21 mouse cellular contexts compared by ENCODE assay signal in the genomic region with DNA sequence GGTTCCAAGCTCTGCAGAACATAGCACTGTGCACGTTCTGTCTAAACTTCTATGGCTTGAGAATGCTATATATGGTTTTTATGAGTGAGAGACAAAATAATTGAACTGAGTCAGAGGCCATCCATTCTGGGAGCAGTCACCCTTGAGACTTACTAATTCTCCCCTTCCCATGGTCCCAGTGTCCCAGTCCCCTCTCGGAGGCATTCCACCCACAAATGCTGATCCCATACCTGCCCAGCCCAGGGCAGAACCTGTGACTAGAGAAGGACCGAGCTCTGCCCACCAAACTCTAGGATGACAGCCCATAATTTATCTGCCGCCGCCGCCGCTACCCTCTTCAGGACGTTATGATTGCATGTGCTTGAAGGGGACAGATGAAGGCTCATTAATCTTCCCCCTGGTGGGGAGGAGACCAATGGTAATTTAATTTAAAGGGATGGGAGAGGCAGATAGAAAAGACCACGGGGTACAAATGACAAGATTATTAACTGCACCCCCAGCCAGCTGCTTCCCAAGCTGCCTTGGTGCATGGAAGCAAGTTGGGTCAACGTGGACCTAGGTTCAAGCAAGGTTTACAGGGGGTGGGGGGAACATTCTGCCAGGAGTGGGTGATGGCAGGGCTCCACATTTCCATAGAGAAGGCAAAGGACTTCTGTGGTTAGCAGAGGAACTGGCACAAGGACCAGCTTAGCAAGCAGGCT. TPM values are rescaled to one million over a fixed set of nuclear protein-coding genes. Genes with fewer than 3 reads are reported as not detected.
DNase-seq lines count a peak whose midpoint lies in the region; ATAC-seq and TF ChIP-seq lines count a peak whose summit lies in the region.
"Had no signal": no experiment of that assay in that cellular context is flagged by ENCODE, and none has a peak within 500 bp of the region (broad histone marks: within the 10 kb centered on the region; RNA-seq: fewer than 3 reads in every experiment).

No protein-coding gene starts in this region.

- no peaks in the 10 kb centered on the region for H3K27me3 ChIP-seq in hindbrain, embryonic 11.5 days (ENCODE audit: control insufficient read depth, insufficient read depth, low read length)
- no peaks in the 10 kb centered on the region for H3K27me3 ChIP-seq in hindbrain, embryonic 14.5 days (ENCODE audit: control insufficient read depth, insufficient read depth, low read length)
- no peaks in the 10 kb centered on the region for H3K27me3 ChIP-seq in liver, adult 2 months (ENCODE audit: control insufficient read depth, insufficient read depth, low read length)
- peaks cover 6% of the 10 kb centered on the region; the same call in 1 of the 2 replicates for H3K27me3 ChIP-seq in liver, postnatal 0 days (ENCODE audit: insufficient read depth, low read length)
- H3K27me3 ChIP-seq: CH12.LX; embryonic facial prominence, embryonic 12.5 days; forebrain, embryonic 15.5 days; heart, embryonic 12.5 days; intestine, embryonic 15.5 days; Patski had no signal

- H3K4me1 ChIP-seq in hindbrain, embryonic 11.5 days (replicated peaks; ENCODE audit: control insufficient read depth, insufficient read depth, low read length) = no peaks in the 10 kb centered on the region
- H3K4me1 ChIP-seq in hindbrain, embryonic 14.5 days (replicated peaks; ENCODE audit: control insufficient read depth, insufficient read depth, low read length) = no peaks in the 10 kb centered on the region
- no peaks in the 10 kb centered on the region for H3K4me1 ChIP-seq in liver, adult 2 months (ENCODE audit: control insufficient read depth, insufficient read depth, low read length)
- no peaks in the 10 kb centered on the region for H3K4me1 ChIP-seq in liver, postnatal 0 days (ENCODE audit: insufficient read depth)
- H3K4me1 ChIP-seq: embryonic facial prominence, embryonic 12.5 days; forebrain, embryonic 15.5 days; heart, embryonic 12.5 days; intestine, embryonic 15.5 days had no signal

- TF ChIP-seq EP300 in liver, postnatal 0 days (IDR thresholded peaks at IDR 0.05; ENCODE audit: low read depth) = no peak

- H3K36me3 ChIP-seq in hindbrain, embryonic 11.5 days (ENCODE audit: control insufficient read depth, insufficient read depth, low read length) = no peaks in the 10 kb centered on the region
- H3K36me3 ChIP-seq in hindbrain, embryonic 14.5 days (replicated peaks; ENCODE audit: control insufficient read depth, insufficient read depth) = no peaks in the 10 kb centered on the region
- no peaks in the 10 kb centered on the region for H3K36me3 ChIP-seq in liver, adult 2 months (ENCODE audit: control insufficient read depth, insufficient read depth, low read length)
- H3K36me3 ChIP-seq in liver, postnatal 0 days (replicated peaks; ENCODE audit: insufficient read depth, low read length) = no peaks in the 10 kb centered on the region
- H3K36me3 ChIP-seq: embryonic facial prominence, embryonic 12.5 days; forebrain, embryonic 15.5 days; heart, embryonic 12.5 days; intestine, embryonic 15.5 days had no signal

- no peak overlapping the region for H3K4me2 ChIP-seq in hindbrain, embryonic 11.5 days (replicated peaks; ENCODE audit: low read depth, low read length)
- no peak overlapping the region for H3K4me2 ChIP-seq in hindbrain, embryonic 14.5 days (replicated peaks)
- no peak overlapping the region for H3K4me2 ChIP-seq in liver, postnatal 0 days (ENCODE audit: low read depth, low read length)
- H3K4me2 ChIP-seq: embryonic facial prominence, embryonic 12.5 days; forebrain, embryonic 15.5 days; heart, embryonic 12.5 days; intestine, embryonic 15.5 days had no signal

- no peak for TF ChIP-seq POLR2A in liver, adult 2 months (IDR thresholded peaks at IDR 0.05; ENCODE audit: extremely low read depth, insufficient read depth, low read length)

- TF ChIP-seq CTCF in liver, adult 2 months (IDR thresholded peaks at IDR 0.05; ENCODE audit: low read depth, low read length) = no peak
- no peak for TF ChIP-seq CTCF in liver, postnatal 0 days (IDR thresholded peaks at IDR 0.05; ENCODE audit: low read depth)

- ATAC-seq in hindbrain, embryonic 11.5 days (ENCODE audit: low FRiP score) = peak; percentile 60; the same call in 1 of the 2 replicates
- no peak; the same call in 1 of the 2 replicates for ATAC-seq in hindbrain, embryonic 14.5 days (ENCODE audit: low FRiP score)
- no peak for ATAC-seq in liver, postnatal 0 days
- ATAC-seq: activated CD4-positive, CD25-positive, alpha-beta regulatory T cell, adult 4 months; forebrain, embryonic 15.5 days; intestine, embryonic 15.5 days; Patski had no signal

- 55% methylated on average over 10 of the region's 10 CpGs for WGBS in hindbrain, embryonic 11.5 days
- 41% methylated on average over 10 of the region's 10 CpGs for WGBS in hindbrain, embryonic 14.5 days
- 82% methylated on average over 10 of the region's 10 CpGs for WGBS in liver, adult 2 months
- WGBS in liver, postnatal 0 days (ENCODE audit: insufficient replicate concordance) = 44% methylated on average over 10 of the region's 10 CpGs

- no peak overlapping the region for H3K27ac ChIP-seq in hindbrain, embryonic 11.5 days (ENCODE audit: low read depth, low read length)
- no peak overlapping the region for H3K27ac ChIP-seq in hindbrain, embryonic 14.5 days
- no peak overlapping the region for H3K27ac ChIP-seq in liver, adult 2 months (replicated peaks; ENCODE audit: insufficient read depth, low read depth, low read length)
- H3K27ac ChIP-seq in liver, postnatal 0 days (ENCODE audit: low read depth) = no peak overlapping the region
- H3K27ac ChIP-seq: embryonic facial prominence, embryonic 12.5 days; forebrain, embryonic 15.5 days; intestine, embryonic 15.5 days had no signal

- H3K79me2 ChIP-seq in liver, adult 2 months (ENCODE audit: control insufficient read depth, insufficient read depth, low read length) = no peaks in the 10 kb centered on the region

- H3K9me3 ChIP-seq in hindbrain, embryonic 11.5 days (ENCODE audit: control insufficient read depth, low read length) = no peaks in the 10 kb centered on the region
- no peaks in the 10 kb centered on the region for H3K9me3 ChIP-seq in hindbrain, embryonic 14.5 days (ENCODE audit: control insufficient read depth, low read length)
- no peaks in the 10 kb centered on the region for H3K9me3 ChIP-seq in liver, postnatal 0 days (ENCODE audit: low read length)
- H3K9me3 ChIP-seq: embryonic facial prominence, embryonic 12.5 days; forebrain, embryonic 15.5 days; heart, embryonic 12.5 days; intestine, embryonic 15.5 days had no signal

- DNase-seq in hindbrain, embryonic 11.5 days (ENCODE audit: low spot score) = peak; percentile 22
- no peak for DNase-seq in hindbrain, embryonic 14.5 days (ENCODE audit: low spot score)
- peak; percentile 23 for DNase-seq in liver, adult 2 months (ENCODE audit: extremely low read depth, low read depth, low spot score)
- DNase-seq in liver, postnatal 0 days = no peak
- peak; percentile 10 for DNase-seq in adipocyte (ENCODE audit: low spot score)
- peak; percentile 37 for DNase-seq in mesoderm, embryonic 11.5 days (ENCODE audit: low read depth, low spot score)
- DNase-seq in gastrocnemius, adult 8-10 months (ENCODE audit: low spot score in 2 of 2) = no peak
- no peak for DNase-seq in lung, adult 18-20 months
- DNase-seq: adrenal gland, adult 2 months; adrenal gland, postnatal 25 days; cerebellum, adult 18-20 months; cerebellum, postnatal 10 days; gastrocnemius, postnatal 14 days; heart, postnatal 36 days had no signal

- H3K9ac ChIP-seq in hindbrain, embryonic 11.5 days (ENCODE audit: low read depth, low read length) = no peak overlapping the region
- H3K9ac ChIP-seq in hindbrain, embryonic 14.5 days = no peak overlapping the region
- no peak overlapping the region for H3K9ac ChIP-seq in liver, adult 2 months (ENCODE audit: low read depth, low read length)
- H3K9ac ChIP-seq in liver, postnatal 0 days (replicated peaks) = no peak overlapping the region
- H3K9ac ChIP-seq: embryonic facial prominence, embryonic 12.5 days; forebrain, embryonic 15.5 days; heart, embryonic 12.5 days; intestine, embryonic 15.5 days had no signal

- no peak overlapping the region for H3K4me3 ChIP-seq in hindbrain, embryonic 11.5 days (ENCODE audit: low read depth, low read length)
- H3K4me3 ChIP-seq in hindbrain, embryonic 14.5 days (replicated peaks; ENCODE audit: low read length) = no peak overlapping the region
- no peak overlapping the region for H3K4me3 ChIP-seq in liver, adult 2 months (ENCODE audit: insufficient read depth, low read depth, low read length)
- no peak overlapping the region for H3K4me3 ChIP-seq in liver, postnatal 0 days (ENCODE audit: low read depth, low read length)
- H3K4me3 ChIP-seq: embryonic facial prominence, embryonic 12.5 days; forebrain, embryonic 15.5 days; heart, embryonic 12.5 days; intestine, embryonic 15.5 days had no signal

RNA-seq across cellular contexts. Expression of gene Hlx, which starts 40.1 kb away (rescaled TPM):
- polyA plus RNA-seq in hindbrain, embryonic 11.5 days (2014; fragmentation: Nextera tagmentation; extraction: Ambion mirVana) = 3.9 and 4.1 TPM in 2 replicates
- 2.0 and 2.8 TPM in 2 replicates for polyA plus RNA-seq in hindbrain, embryonic 14.5 days (2014; fragmentation: Nextera tagmentation; extraction: Ambion mirVana)
- total RNA-seq in liver, adult 2 months (2014; rRNA removed) = 1.1 and 2.3 TPM in 2 replicates
- polyA plus RNA-seq in liver, adult 2 months (2012; rRNA removed) = 6.1 and 7.3 TPM in 2 replicates
- polyA plus RNA-seq in liver, postnatal 0 days (2015; fragmentation: Nextera tagmentation; extraction: Ambion mirVana) = 8.3 and 9.7 TPM in 2 replicates
- 10 to 100 TPM in 2 of 4 experiments, 1 to 10 TPM in 2; 5.9 to 12.1 (median 10.1) TPM for total RNA-seq in gastrocnemius, adult 8-10 months (2022)
- polyA plus RNA-seq: activated CD4-positive, CD25-positive, alpha-beta regulatory T cell, adult 4 months had no signal

Comparison
In these comparisons a context has a peak if more than half of its experiments do, and no peak if none do; other contexts are left out.
1. DNase-seq: peak in hindbrain, embryonic 11.5 days (single experiment), liver, adult 2 months (single experiment), adipocyte (single experiment) and mesoderm, embryonic 11.5 days (single experiment); none in hindbrain, embryonic 14.5 days (single experiment), liver, postnatal 0 days (single experiment), gastrocnemius, adult 8-10 months (0 of 2) and lung, adult 18-20 months (0 of 2).